Mouse (Mus musculus) cerebellum, adult 2 months (tissue): Measurements from ENCODE around the gene Kcng4. TPM values are rescaled to one million over a fixed set of nuclear protein-coding genes. Genes with fewer than 3 reads are reported as not detected.

Experiments used
- DNase-seq, 2 experiments: peaks; one replicate each; pipeline ENCODE4 v3.0.0; 2021
- H3K27ac ChIP-seq: fragments of 200-500 bp; 2 replicates; pipeline ENCODE4 v1.5.1; 2012; ENCODE audit warnings: low read length, control low read depth, inconsistent platforms; ENCODE audit not compliant: insufficient read depth
- H3K27me3 ChIP-seq: fragments of 200-500 bp; 2 replicates; pipeline ENCODE4 v1.6.1; 2012; ENCODE audit warnings: inconsistent platforms, mild to moderate bottlenecking, low read length, moderate library complexity; ENCODE audit not compliant: control insufficient read depth, insufficient read depth
- H3K4me1 ChIP-seq: fragments of 200-500 bp; 2 replicates; pipeline ENCODE4 v1.6.1; 2011; ENCODE audit warnings: low read length; ENCODE audit not compliant: control insufficient read depth, insufficient read depth
- H3K4me3 ChIP-seq: fragments of 200-500 bp; replicated peaks from 2 replicates; pipeline ENCODE3; 2011; ENCODE audit warnings: mild to moderate bottlenecking, low read depth, low read length, control low read depth; ENCODE audit not compliant: insufficient read depth
- CTCF ChIP-seq: fragments of 200-500 bp; IDR thresholded peaks from 2 replicates; pipeline ENCODE4 v1.5.1; 2011; ENCODE audit warnings: low read depth, mild to moderate bottlenecking, control low read depth, low read length, moderate library complexity, borderline replicate concordance; ENCODE audit not compliant: insufficient read depth
- POLR2A ChIP-seq: fragments of 200-500 bp; IDR thresholded peaks from 2 replicates; pipeline ENCODE4 v1.6.1; 2011; ENCODE audit warnings: low read length, control low read depth, borderline replicate concordance; ENCODE audit not compliant: insufficient read depth
- WGBS: fragments of 180-500 bp; shearing (Covaris S2); methylation state at CpG from one replicate; pipeline ENCODE4 v1.1.7; 2018; 5-methylcytosine and 5-hydroxymethylcytosine counted together
- polyA plus RNA-seq: library from polyadenylated mRNA; depleted of rRNA; stranded (reverse); fragments of >200 nt; gene quantifications from 2 replicates; pipeline ENCODE4 v1.2.3, GENCODE M21; 2012

Gene Kcng4
- polyA plus RNA-seq, 1 experiment = 92.6 TPM

DNA sequence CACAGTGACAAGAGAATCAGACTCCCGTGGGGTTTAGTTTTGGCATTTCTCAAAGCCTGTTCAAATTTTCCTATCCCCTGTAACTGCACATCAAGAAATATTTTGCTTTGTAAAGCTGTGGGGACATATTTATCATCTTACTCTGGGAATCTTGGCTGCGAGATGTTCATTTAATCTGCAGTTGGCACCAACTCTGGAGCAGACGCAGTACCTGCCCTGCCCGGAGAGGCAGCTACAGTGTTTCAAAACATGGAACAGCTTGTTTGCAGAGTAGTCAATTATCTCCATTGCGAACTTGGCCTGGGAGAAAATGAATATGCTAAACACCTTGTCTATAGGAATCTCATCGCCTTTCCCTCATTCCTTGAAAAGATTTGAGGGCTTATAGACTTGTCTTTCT is 2.8 kb upstream of the Kcng4 start:
- no peaks in the 10 kb centered on the region; the same call in 1 of the 2 replicates for H3K4me1 ChIP-seq
- WGBS = 16% methylated on average over 6 of the region's 6 CpGs
- no peak for TF ChIP-seq POLR2A
- DNase-seq = peak in 1 of 2 experiments; percentile 45
- H3K27ac ChIP-seq = no peak overlapping the region
- no peak overlapping the region for H3K4me3 ChIP-seq
- H3K27me3 ChIP-seq = no peaks in the 10 kb centered on the region; the same call in 1 of the 2 replicates

- WGBS = 81% methylated on average over 4 of the region's 4 CpGs
- Histone ChIP-seq H3K27me3 (no peaks in the 10 kb centered on the region; the same call in 1 of the 2 replicates), H3K4me1 (no peaks in the 10 kb centered on the region; the same call in 1 of the 2 replicates), H3K4me3 (no peak overlapping the region), H3K27ac (no peak overlapping the region)
- no peak for DNase-seq
- TF ChIP-seq CTCF (no peak), POLR2A (no peak)
Observed at GRCm38 (mm10) chr8:119637381-119637780, 1.9 kb upstream of the Kcng4 start.

DNA sequence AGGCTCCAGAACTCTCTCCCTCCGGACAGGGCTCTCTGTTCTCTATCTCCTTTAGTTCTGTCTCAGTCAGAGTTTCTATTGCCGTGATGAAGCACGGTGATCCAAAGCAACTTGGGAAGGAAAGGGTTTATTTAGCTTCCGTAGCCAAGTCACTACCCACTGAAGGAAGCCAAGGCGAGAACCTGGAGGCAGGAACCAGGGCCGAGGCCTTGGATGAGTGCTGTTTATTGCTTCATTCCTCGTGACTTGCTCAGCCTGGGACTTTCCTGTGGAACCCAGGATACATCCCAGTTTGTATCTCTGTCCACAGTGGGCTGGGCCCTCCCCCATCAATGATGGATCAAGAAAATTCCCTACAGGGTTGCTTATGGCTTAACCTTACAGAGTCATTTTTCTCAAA is 1.3 kb upstream of the Kcng4 start:
- H3K27me3 ChIP-seq = no peaks in the 10 kb centered on the region; the same call in 1 of the 2 replicates
- no peaks in the 10 kb centered on the region; the same call in 1 of the 2 replicates for H3K4me1 ChIP-seq
- no peak for TF ChIP-seq CTCF
- no peak for DNase-seq
- WGBS = 74% methylated on average over 7 of the region's 7 CpGs
- no peak overlapping the region for H3K4me3 ChIP-seq
- H3K27ac ChIP-seq = no peak overlapping the region

DNA sequence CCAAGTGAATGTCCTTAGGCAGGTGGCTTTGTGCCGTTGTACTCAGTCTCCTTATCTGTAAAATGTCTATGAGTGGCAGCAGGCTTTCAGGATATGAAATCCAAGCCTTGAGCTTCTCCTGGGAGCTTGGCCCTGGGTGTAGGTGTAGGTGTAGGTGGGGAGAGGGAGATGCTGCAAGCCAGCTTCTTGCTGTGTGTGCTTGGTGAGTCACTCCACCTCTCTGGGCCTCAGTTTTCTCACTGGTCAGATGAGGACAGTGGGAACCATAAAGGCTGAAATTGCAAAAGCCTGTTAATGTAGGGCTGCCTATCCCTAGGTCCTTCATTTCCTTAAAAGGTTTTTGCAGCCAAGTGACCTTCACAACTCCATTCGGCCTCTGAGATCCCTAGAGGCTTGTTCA is 478 bp upstream of the Kcng4 start:
- no peak overlapping the region for H3K27ac ChIP-seq
- 39% methylated on average over 2 of the region's 2 CpGs for WGBS
- DNase-seq = no peak
- H3K4me1 ChIP-seq = no peaks in the 10 kb centered on the region; the same call in 1 of the 2 replicates
- TF ChIP-seq CTCF (no peak), POLR2A (no peak)
- H3K27me3 ChIP-seq = no peaks in the 10 kb centered on the region; the same call in 1 of the 2 replicates
- no peak overlapping the region for H3K4me3 ChIP-seq

GRCm38 (mm10) chr8:119634616-119635336 is 704 bp downstream of the Kcng4 start:
- H3K4me3 ChIP-seq = no peak overlapping the region
- no peak for DNase-seq
- H3K27me3 ChIP-seq = no peaks in the 10 kb centered on the region; the same call in 1 of the 2 replicates
- 7% methylated on average over 14 of the region's 14 CpGs for WGBS
- no peak overlapping the region for H3K27ac ChIP-seq
- H3K4me1 ChIP-seq = no peaks in the 10 kb centered on the region; the same call in 1 of the 2 replicates
- TF ChIP-seq CTCF (no peak), POLR2A (no peak)

- no peak for DNase-seq
- Histone ChIP-seq H3K4me3 (no peak overlapping the region), H3K4me1 (no peaks in the 10 kb centered on the region), H3K27me3 (no peaks in the 10 kb centered on the region; the same call in 1 of the 2 replicates), H3K27ac (no peak overlapping the region)
- TF ChIP-seq POLR2A (no peak), CTCF (no peak)
- WGBS = 53% methylated on average over 29 of the region's 29 CpGs
Observed at GRCm38 (mm10) chr8:119632909-119633308, 2.6 kb downstream of the Kcng4 start.

DNA sequence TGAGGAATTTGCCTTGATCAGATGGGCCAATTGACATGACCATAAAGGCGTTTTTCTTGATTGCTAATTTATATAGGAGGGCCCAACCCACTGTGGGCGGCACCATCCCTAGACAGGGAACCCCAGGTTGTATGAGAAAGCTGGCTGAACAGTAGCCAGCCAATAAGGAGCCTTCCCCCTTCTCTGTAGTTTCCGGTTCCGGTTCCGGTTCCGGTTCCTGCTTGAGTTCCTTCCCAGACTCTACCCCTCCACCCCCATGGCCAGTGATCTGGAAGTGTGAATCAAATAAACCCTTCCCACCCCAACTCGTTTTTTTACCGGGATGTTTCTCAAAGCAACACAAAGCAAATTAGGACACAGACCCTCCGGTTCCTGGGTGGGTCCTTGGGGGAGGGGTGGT is 3.2 kb downstream of the Kcng4 start:
- DNase-seq = no peak
- TF ChIP-seq POLR2A (no peak), CTCF (no peak)
- Histone ChIP-seq H3K4me1 (no peaks in the 10 kb centered on the region), H3K27ac (no peak overlapping the region), H3K27me3 (no peaks in the 10 kb centered on the region; the same call in 1 of the 2 replicates), H3K4me3 (no peak overlapping the region)
- WGBS = 89% methylated on average over 9 of the region's 9 CpGs

GRCm38 (mm10) chr8:119630841-119631240 is 4.6 kb downstream of the Kcng4 start:
- TF ChIP-seq CTCF (no peak), POLR2A (no peak)
- WGBS = 36% methylated on average over 3 of the region's 3 CpGs
- H3K27me3 ChIP-seq = no peaks in the 10 kb centered on the region; the same call in 1 of the 2 replicates
- no peak overlapping the region for H3K4me3 ChIP-seq
- no peaks in the 10 kb centered on the region for H3K4me1 ChIP-seq
- no peak overlapping the region for H3K27ac ChIP-seq
- DNase-seq = no peak
